Mouse (Mus musculus) heart, embryonic 10.5 days (tissue): ENCODE data around the gene Ugt1a1. TPM values are rescaled to one million over a fixed set of nuclear protein-coding genes. Genes with fewer than 3 reads are reported as not detected.
A peak's percentile ranks its signal among the peaks of the same experiment; 100 is the strongest.

Experiments
- DNase-seq: peaks from one replicate; pipeline ENCODE4 v3.0.0-alpha.2; 2017; ENCODE audit warnings: low spot score
- H3K27ac ChIP-seq: fragments of 300-500 bp; sonication (generic); 2 replicates; pipeline ENCODE4 v1.5.1; 2016; ENCODE audit warnings: mild to moderate bottlenecking
- H3K27me3 ChIP-seq: fragments of 300-500 bp; sonication (generic); 2 replicates; pipeline ENCODE4 v1.6.1; 2016; ENCODE audit warnings: mild to moderate bottlenecking; ENCODE audit not compliant: poor library complexity, insufficient read depth, severe bottlenecking
- H3K36me3 ChIP-seq: fragments of 300-500 bp; sonication (generic); 2 replicates; pipeline ENCODE4 v1.6.1; 2016; ENCODE audit warnings: mild to moderate bottlenecking, moderate library complexity
- H3K4me1 ChIP-seq: fragments of 300-500 bp; sonication (generic); 2 replicates; pipeline ENCODE4 v1.6.1; 2016; ENCODE audit warnings: mild to moderate bottlenecking
- H3K4me3 ChIP-seq: fragments of 300-500 bp; sonication (generic); 2 replicates; pipeline ENCODE4 v1.5.1; 2016; ENCODE audit warnings: mild to moderate bottlenecking, moderate library complexity
- H3K9me3 ChIP-seq: fragments of 300-500 bp; sonication (generic); 2 replicates; pipeline ENCODE4 v1.6.1; 2016; ENCODE audit warnings: mild to moderate bottlenecking, moderate library complexity
- WGBS: fragments of 180-500 bp; shearing (Covaris S2); methylation state at CpG from one replicate; pipeline ENCODE4 v1.1.7; 2016; 5-methylcytosine and 5-hydroxymethylcytosine counted together
- polyA plus RNA-seq: library from polyadenylated mRNA; unstranded; fragments of >200 nt; fragmentation: Nextera tagmentation; extraction: Ambion mirVana; gene quantifications from 2 replicates; pipeline ENCODE4 v1.2.1, GENCODE M21; 2016

The Ugt1a1 gene
- polyA plus RNA-seq, 1 experiment from 2014 or later, result not detected

DNA sequence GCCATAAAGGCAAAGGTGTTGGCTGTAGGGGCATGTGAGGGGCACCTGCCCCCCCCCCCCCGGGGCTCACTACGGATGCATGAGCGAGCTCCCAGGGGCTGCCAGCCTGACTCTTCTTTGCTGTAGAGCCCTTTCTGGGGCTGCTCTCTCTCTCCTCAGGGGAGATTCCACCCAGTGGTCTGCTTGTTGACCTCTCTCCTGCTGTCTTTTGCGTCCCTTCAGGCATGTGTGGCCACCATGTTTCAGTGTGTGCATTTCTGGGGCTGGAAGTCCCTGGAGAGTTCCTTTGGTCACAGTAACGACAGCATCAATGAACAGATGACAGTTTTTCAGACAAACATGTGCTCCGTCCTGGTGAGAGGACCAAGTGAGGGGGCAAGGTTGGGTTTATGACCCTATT, 46.6 kb downstream of the Ugt1a1 start:
- 71% methylated on average over 6 of the region's 6 CpGs for WGBS
- no peak overlapping the region for H3K27ac ChIP-seq
- DNase-seq, result no peak
- peaks cover 38% of the 10 kb centered on the region for H3K36me3 ChIP-seq
- no peak overlapping the region for H3K4me3 ChIP-seq
- peaks cover 64% of the 10 kb centered on the region for H3K9me3 ChIP-seq
- H3K4me1 ChIP-seq, result peaks cover 14% of the 10 kb centered on the region
- no peaks in the 10 kb centered on the region for H3K27me3 ChIP-seq

DNA sequence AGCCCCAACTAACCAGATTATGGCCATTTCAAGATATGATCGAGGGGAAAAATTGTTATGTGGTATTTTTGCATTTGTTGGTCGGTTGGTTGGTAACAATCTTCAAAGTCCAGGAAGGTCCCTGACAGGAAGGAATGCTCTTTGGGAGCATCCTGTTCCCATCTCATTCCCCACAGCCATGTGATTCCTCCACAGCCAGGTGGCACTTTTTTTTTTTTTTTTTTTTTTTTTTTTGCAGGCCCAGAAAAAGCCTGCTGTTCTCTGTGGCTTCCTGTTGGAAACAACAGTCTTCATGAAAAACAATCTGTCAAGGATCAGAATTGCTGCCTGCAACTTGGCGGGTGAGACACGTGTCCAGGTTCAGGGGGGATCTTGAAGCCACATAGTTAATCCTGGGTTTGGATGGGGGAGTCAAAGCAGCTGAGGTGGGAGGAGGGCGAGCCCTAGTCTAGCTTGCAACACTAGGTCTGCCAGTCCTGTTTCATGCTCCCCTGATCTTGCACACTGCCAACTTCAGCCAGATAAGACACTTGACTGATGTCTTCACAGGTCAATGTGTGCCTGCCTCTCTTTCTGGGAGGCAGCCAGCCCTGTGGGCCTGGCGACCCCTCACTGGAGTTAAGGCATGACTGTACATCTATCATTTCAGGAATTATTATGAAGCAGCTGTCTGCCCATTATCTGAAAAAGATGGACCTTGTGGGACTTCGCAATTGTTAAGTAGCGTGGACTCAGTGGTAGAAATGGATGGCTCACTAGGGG, 47.3 kb downstream of the Ugt1a1 start:
- no peaks in the 10 kb centered on the region for H3K27me3 ChIP-seq
- 70% methylated on average over 8 of the region's 8 CpGs for WGBS
- H3K9me3 ChIP-seq, result peaks cover 61% of the 10 kb centered on the region
- H3K36me3 ChIP-seq, result peaks cover 45% of the 10 kb centered on the region
- no peak for DNase-seq
- no peak overlapping the region for H3K4me3 ChIP-seq
- H3K27ac ChIP-seq, result no peak overlapping the region
- peaks cover 14% of the 10 kb centered on the region for H3K4me1 ChIP-seq

DNA sequence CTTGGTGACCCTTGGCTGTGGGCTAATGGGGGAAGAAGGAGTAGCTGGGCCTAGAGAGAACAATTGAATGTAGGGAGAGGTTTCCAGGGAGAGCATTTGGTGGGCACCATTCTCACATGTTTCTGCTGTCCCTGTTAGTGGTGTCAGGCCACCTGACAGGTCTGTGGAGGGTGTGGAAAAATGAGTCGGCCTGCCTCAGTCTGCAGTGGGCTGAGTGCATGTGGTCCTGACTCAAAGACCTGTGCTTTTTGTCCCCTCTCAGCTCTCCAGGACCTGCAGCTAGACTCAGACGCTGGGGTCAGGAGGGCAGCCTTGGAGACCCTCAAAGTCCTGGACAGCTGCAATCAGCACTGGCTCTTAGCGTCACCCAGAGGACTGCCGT, 47.9 kb downstream of the Ugt1a1 start:
- no peaks in the 10 kb centered on the region for H3K27me3 ChIP-seq
- no peak overlapping the region for H3K27ac ChIP-seq
- DNase-seq, result no peak
- H3K4me1 ChIP-seq, result peaks cover 14% of the 10 kb centered on the region
- no peak overlapping the region for H3K4me3 ChIP-seq
- H3K36me3 ChIP-seq, result peaks cover 50% of the 10 kb centered on the region
- peaks cover 57% of the 10 kb centered on the region for H3K9me3 ChIP-seq
- WGBS, result 74% methylated on average over 4 of the region's 4 CpGs

DNA sequence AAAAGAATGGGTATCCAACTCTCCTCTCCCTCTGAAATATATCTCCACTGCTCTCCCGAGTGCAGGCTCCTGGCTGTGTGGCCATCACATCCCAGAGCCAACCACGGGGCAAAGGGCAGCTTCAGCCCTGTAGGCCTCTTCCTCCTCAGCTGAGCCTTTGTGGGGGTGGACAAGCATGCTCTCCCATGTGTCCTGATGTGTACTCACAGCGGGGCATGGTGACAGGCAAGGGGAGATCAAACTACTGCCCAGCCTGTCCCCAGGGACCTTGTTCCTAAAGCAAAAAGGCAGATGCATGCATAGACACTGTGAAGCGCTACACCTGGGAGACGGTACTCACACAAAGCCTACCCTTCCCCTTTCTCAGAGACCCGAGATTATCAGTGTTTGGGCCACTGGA, 48.4 kb downstream of the Ugt1a1 start:
- Histone ChIP-seq H3K4me1 (peaks cover 18% of the 10 kb centered on the region), H3K36me3 (peaks cover 55% of the 10 kb centered on the region), H3K9me3 (peaks cover 57% of the 10 kb centered on the region), H3K27ac (no peak overlapping the region), H3K27me3 (no peaks in the 10 kb centered on the region), H3K4me3 (no peak overlapping the region)
- no peak for DNase-seq
- 76% methylated on average over 6 of the region's 6 CpGs for WGBS

DNA sequence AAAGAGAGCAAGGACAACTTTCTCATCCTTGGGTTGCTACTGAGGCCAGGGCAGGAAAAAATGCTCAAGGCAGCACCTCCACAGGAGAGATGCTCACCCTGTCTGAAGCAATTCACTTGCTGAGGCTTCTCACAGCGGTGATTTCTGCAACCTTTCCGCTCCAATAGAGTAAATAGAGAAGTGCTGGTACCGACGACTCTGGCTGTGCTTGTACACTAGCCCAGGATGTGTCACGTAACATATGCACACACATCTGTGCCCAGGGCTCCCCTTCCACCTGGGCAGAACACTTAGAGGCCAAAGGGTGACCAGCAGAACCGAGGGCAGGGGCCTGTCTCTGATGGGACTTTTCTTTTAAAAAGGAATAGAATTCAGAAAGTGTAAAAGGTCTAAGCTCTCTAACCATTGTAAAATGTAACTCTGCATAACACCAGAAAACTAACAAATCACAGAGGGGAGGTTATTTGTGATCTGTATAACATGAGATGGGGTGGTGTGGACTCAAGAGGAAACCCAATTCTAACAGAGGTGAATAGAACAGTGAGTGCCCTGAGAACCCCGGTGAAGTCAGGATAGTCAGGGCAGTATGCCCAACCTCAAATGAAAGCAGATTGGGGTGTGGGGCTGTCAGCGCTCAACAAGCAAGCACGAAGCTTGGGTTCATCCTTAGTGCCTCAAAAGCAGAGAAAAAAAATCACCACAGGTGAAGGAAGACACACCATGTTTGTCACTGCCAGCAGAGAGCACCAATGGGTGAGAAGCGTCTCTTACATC, 49.0 kb downstream of the Ugt1a1 start:
- peaks cover 62% of the 10 kb centered on the region for H3K36me3 ChIP-seq
- WGBS, result 83% methylated on average over 10 of the region's 10 CpGs
- peaks cover 51% of the 10 kb centered on the region for H3K9me3 ChIP-seq

DNA sequence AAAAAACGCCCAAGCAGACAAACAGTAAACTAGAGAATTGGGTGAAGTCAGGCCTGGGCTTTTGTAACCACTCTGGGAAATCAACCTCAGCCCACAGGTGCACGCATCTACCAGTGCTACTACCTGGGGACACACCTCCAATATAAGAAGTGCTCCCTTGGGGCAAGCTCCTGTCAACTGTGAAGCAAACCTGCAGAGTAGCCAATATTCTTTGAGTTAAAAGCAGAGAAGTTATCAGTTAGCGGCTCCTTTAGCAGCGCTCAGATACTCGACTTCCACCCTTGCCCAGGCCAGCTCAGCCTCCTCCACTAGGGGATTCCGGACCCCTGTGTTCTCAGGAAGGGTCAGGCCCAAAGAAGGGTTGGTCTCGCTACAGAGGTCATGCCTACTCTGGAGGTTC, 49.9 kb downstream of the Ugt1a1 start:
- peaks cover 19% of the 10 kb centered on the region for H3K4me1 ChIP-seq
- peaks cover 71% of the 10 kb centered on the region for H3K36me3 ChIP-seq
- no peak overlapping the region for H3K4me3 ChIP-seq
- H3K9me3 ChIP-seq, result peaks cover 41% of the 10 kb centered on the region
- 83% methylated on average over 7 of the region's 7 CpGs for WGBS
- DNase-seq, result no peak
- H3K27me3 ChIP-seq, result no peaks in the 10 kb centered on the region
- H3K27ac ChIP-seq, result no peak overlapping the region

More for the DNA sequence above, 49.0 kb downstream of the Ugt1a1 start:
- Histone ChIP-seq H3K4me3 (no peak overlapping the region), H3K27me3 (no peaks in the 10 kb centered on the region), H3K27ac (no peak overlapping the region), H3K4me1 (peaks cover 19% of the 10 kb centered on the region)
- no peak for DNase-seq

DNA sequence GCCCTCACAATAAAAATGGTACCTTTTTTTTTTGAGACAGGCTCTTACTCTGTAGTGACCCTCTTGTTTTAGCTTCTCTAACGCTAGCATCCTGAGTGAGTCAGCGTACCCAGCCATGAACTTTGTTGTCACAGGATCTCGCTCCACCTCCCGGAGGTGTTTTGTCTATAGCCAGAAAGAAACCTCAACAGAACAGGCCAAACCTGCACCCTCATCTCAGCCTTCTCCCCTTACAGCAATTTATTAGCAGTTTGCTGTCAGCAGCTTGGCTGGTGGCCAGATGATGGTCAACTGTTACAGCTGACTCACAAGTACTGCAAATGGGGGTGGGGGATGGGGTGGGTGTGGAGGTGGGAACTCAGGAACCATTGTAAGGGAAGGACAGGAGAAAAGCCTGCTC, 50.5 kb downstream of the Ugt1a1 start:
- H3K27me3 ChIP-seq, result no peaks in the 10 kb centered on the region
- no peak for DNase-seq
- peaks cover 19% of the 10 kb centered on the region for H3K4me1 ChIP-seq
- no peak overlapping the region for H3K27ac ChIP-seq
- WGBS, result 87% methylated on average over 4 of the region's 4 CpGs
- H3K36me3 ChIP-seq, result peaks cover 77% of the 10 kb centered on the region
- H3K9me3 ChIP-seq, result peaks cover 36% of the 10 kb centered on the region
- no peak overlapping the region for H3K4me3 ChIP-seq

DNA sequence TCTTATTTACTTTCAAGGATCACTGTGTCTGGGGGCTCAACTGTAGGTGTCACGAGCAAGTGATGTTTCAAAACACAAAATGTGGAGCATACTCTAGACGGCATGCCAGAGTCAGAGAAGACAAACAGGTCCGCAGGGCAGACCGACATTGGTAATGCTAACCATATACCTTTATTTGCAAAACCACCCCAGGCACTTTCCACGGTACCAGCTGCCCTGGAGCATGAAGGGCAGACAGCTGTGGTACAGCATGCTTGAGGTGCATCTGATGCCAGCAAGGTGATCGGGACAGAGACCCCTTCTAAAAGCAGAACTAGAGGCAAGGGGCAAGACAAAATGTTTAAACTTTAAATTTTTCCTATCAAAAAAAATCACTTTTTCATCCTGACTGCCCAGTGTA, 51.2 kb downstream of the Ugt1a1 start:
- WGBS, result 75% methylated on average over 6 of the region's 6 CpGs
- Histone ChIP-seq H3K4me1 (peaks cover 19% of the 10 kb centered on the region), H3K27me3 (no peaks in the 10 kb centered on the region), H3K36me3 (peaks cover 84% of the 10 kb centered on the region), H3K27ac (no peak overlapping the region), H3K9me3 (peaks cover 29% of the 10 kb centered on the region), H3K4me3 (no peak overlapping the region)
- DNase-seq, result peak; percentile 88

DNA sequence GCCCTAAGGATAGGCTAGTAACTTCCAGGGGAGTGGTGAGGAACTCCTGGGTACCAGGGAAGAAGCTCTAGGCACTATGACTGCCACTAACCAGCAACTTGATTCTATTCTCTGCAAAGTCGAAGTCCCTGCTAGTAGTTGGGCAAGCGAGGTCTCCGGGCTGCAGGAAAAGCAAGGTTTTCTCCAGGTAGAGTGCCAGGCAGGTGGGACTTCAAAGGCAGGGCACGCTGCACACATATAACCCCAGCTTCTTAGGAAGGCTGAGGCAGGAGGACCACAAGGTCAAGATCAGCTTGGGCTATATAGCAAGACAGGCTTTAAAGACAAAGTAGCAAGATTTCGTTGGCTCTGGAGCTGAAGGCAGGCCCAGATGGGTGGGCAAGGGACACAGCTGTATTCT, 52.0 kb downstream of the Ugt1a1 start:
- 89% methylated on average over 5 of the region's 5 CpGs for WGBS
- no peaks in the 10 kb centered on the region for H3K27me3 ChIP-seq
- peaks cover 92% of the 10 kb centered on the region for H3K36me3 ChIP-seq
- DNase-seq, result peak; percentile 88
- no peak overlapping the region for H3K4me3 ChIP-seq
- H3K4me1 ChIP-seq, result peaks cover 19% of the 10 kb centered on the region
- no peak overlapping the region for H3K27ac ChIP-seq
- H3K9me3 ChIP-seq, result peaks cover 24% of the 10 kb centered on the region; the same call in 1 of the 2 replicates

DNA sequence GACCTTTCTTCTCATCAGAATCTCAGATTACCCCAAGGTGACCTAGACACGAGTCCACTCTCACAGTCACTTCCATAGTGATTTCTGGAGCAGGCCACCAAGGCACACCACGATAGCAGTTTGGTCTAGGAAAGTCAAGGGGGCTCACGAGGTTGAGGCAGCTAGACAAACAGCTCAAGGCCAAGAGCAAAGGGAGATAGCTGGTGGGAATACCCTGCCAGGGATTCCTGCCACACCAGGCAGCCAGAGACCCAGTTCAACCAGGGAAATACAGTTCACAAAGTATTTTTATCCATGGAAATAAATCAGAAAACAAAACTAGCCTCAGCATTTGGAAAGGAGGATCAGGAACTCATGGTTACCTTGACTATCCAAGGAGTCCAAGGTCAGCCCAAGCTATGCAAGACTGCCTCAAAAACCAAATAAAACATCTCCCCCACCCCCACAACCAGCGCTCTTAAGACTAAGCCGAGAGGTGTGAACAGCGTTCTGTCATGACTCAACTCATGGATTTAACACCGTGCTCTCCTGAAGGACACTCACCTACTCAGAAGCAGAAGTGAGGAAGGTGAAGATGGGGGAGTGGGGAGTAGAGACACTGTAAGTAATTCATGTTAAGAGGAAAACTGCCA, 52.6 kb downstream of the Ugt1a1 start:
- H3K27ac ChIP-seq, result no peak overlapping the region
- DNase-seq, result no peak
- H3K36me3 ChIP-seq, result peaks cover 97% of the 10 kb centered on the region
- WGBS, result 80% methylated on average over 7 of the region's 7 CpGs
- no peak overlapping the region for H3K4me3 ChIP-seq
- H3K9me3 ChIP-seq, result peaks cover 20% of the 10 kb centered on the region; the same call in 1 of the 2 replicates
- H3K27me3 ChIP-seq, result no peaks in the 10 kb centered on the region
- peaks cover 16% of the 10 kb centered on the region for H3K4me1 ChIP-seq

DNA sequence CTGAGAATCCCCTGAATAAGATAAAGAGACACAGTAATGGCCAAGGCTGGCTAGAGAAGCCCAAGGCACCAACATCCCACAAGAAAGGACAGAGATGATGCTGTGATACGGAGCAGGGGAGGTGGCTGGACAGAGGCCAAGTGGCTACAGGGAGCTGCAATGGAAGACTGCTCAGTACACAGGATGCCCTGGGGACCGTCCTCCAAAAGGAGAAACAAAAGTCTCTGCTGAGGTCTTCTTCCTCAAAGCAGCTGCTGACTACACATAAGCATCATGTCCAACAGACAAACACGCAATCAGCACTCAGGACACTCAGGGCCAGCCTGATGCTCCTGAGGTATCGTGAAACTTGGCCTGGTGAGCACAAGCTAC, 53.1 kb downstream of the Ugt1a1 start:
- no peak for DNase-seq
- H3K9me3 ChIP-seq, result peaks cover 18% of the 10 kb centered on the region; the same call in 1 of the 2 replicates
- no peaks in the 10 kb centered on the region for H3K27me3 ChIP-seq
- peaks cover 11% of the 10 kb centered on the region for H3K4me1 ChIP-seq
- no peak overlapping the region for H3K27ac ChIP-seq
- no peak overlapping the region for H3K4me3 ChIP-seq
- WGBS, result 77% methylated on average over 4 of the region's 4 CpGs
- H3K36me3 ChIP-seq, result peaks cover 97% of the 10 kb centered on the region

DNA sequence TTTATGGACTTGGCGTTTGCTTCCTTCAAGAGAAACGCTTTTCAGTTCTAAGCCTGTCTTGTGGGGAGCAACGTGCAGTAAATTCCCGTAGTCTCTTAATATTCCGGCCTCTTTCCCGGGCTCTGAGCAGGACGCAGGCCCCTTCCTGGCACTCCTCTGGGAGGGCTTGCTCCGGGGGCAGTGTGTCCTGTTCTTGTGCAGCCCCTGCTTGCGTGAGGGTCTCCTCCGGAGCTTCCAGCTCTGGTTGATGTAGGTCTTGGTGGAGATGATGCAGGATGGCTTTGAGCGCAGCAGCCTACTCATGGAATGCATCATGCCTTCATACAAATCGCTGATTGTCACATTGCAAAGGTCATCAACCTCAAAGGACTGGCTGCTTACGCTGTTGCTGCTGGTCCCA, 54.4 kb downstream of the Ugt1a1 start:
- H3K36me3 ChIP-seq, result peaks cover 91% of the 10 kb centered on the region
- H3K4me3 ChIP-seq, result no peak overlapping the region
- H3K9me3 ChIP-seq, result peaks cover 13% of the 10 kb centered on the region; the same call in 1 of the 2 replicates
- H3K27me3 ChIP-seq, result no peaks in the 10 kb centered on the region
- 0 out of 2 replicates have a peak, but pooled peaks cover 5% of the 10 kb centered on the region for H3K4me1 ChIP-seq
- 88% methylated on average over 13 of the region's 13 CpGs for WGBS
- DNase-seq, result no peak
- H3K27ac ChIP-seq, result no peak overlapping the region

DNA sequence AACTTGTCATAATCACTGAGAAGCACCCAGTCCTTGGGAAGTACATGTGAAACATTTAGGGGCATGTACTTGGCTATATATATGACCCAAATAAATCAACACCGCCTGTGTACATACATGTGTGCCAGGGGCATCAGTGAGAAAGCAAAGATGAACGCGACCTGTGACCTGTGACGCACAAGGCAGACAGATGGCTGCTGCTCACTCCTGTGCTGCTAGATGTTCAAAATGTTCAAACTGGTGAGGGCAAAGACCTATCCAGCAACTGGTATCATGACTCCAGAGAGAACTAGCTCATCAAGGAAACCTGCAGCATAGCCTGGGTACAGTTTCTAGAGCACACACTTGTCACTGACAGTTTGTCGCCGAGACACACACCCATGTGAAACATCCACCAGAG, 55.7 kb downstream of the Ugt1a1 start:
- WGBS, result 95% methylated on average over 6 of the region's 6 CpGs
- peaks cover 91% of the 10 kb centered on the region for H3K36me3 ChIP-seq
- H3K27me3 ChIP-seq, result no peaks in the 10 kb centered on the region
- no peak overlapping the region for H3K27ac ChIP-seq
- H3K4me1 ChIP-seq, result 0 out of 2 replicates have a peak, but pooled peaks cover 5% of the 10 kb centered on the region
- no peak for DNase-seq
- peaks cover 13% of the 10 kb centered on the region; the same call in 1 of the 2 replicates for H3K9me3 ChIP-seq
- H3K4me3 ChIP-seq, result no peak overlapping the region
